Comparison of ENCODE assay signal across 25 mouse cellular contexts in genomic region chr4:132806620-132807191, GRCm38 (mm10).
"Had no signal": no experiment of that assay in that cellular context is flagged by ENCODE, and none has a peak within 500 bp of the region (broad histone marks: within the 10 kb centered on the region; RNA-seq: fewer than 3 reads in every experiment).

No protein-coding gene starts in this region.

- H3K4me1 ChIP-seq: hindbrain, embryonic 13.5 days; hindbrain, embryonic 15.5 days; kidney, embryonic 15.5 days; limb, embryonic 13.5 days; limb, embryonic 15.5 days had no signal

- H3K27ac ChIP-seq: heart, adult 2 months; heart, embryonic 13.5 days; heart, embryonic 15.5 days; hindbrain, embryonic 13.5 days; hindbrain, embryonic 15.5 days; hindbrain, postnatal 0 days; kidney, embryonic 15.5 days; kidney, postnatal 0 days; limb, embryonic 13.5 days; limb, embryonic 15.5 days; liver, embryonic 12.5 days had no signal

- H3K36me3 ChIP-seq: heart, embryonic 13.5 days; heart, embryonic 15.5 days; hindbrain, embryonic 13.5 days; hindbrain, embryonic 15.5 days; kidney, embryonic 15.5 days; limb, embryonic 13.5 days; limb, embryonic 15.5 days; liver, embryonic 12.5 days had no signal

- H3K27me3 ChIP-seq: heart, embryonic 13.5 days; heart, embryonic 15.5 days; hindbrain, embryonic 13.5 days; hindbrain, embryonic 15.5 days; kidney, embryonic 15.5 days; limb, embryonic 13.5 days; limb, embryonic 15.5 days; liver, embryonic 12.5 days had no signal

- H3K4me3 ChIP-seq: heart, adult 2 months; heart, embryonic 13.5 days; heart, embryonic 15.5 days; hindbrain, embryonic 13.5 days; hindbrain, embryonic 15.5 days; kidney, embryonic 15.5 days; limb, embryonic 13.5 days; limb, embryonic 15.5 days; liver, embryonic 12.5 days had no signal

- H3K4me2 ChIP-seq: heart, embryonic 11.5 days; heart, embryonic 13.5 days; heart, embryonic 15.5 days; hindbrain, embryonic 13.5 days; hindbrain, embryonic 15.5 days; kidney, embryonic 15.5 days; limb, embryonic 13.5 days; limb, embryonic 15.5 days; liver, embryonic 12.5 days had no signal

- H3K9me3 ChIP-seq: hindbrain, embryonic 13.5 days; hindbrain, embryonic 15.5 days; limb, embryonic 15.5 days had no signal

- DNase-seq: gastrocnemius, postnatal 14 days; gastrocnemius, postnatal 36 days; heart, adult 11 months; heart, adult 2 months; heart, postnatal 14 days; heart, postnatal 36 days; kidney, adult 11 months; kidney, adult 2 months; kidney, adult 9 months; kidney, postnatal 14 days; kidney, postnatal 36 days; layer of hippocampus, adult 9-11 months; layer of hippocampus, postnatal 36 days; left cerebral cortex, postnatal 4 days had no signal

- H3K9ac ChIP-seq: heart, embryonic 13.5 days; heart, embryonic 15.5 days; hindbrain, embryonic 13.5 days; hindbrain, embryonic 15.5 days; kidney, embryonic 15.5 days; limb, embryonic 13.5 days; limb, embryonic 15.5 days; liver, embryonic 12.5 days had no signal
